Mouse (Mus musculus) layer of hippocampus, adult 11-12 months (tissue): ENCODE measurements at regions not wholly inside any gene's neighbourhood (a gene's known extent, or its start where the extent isn't known, plus 50 kb on each side); places are given as distances from the start of the nearest gene placed in this dataset.

ENCODE experiments used
- DNase-seq: peaks from one replicate; pipeline ENCODE4 v3.0.0; 2022; ENCODE audit warnings: low spot score

- no peak for DNase-seq
These were observed 192.9 kb upstream of the 4930412O13Rik start for GRCm38 (mm10) chr2:9688176-9688575.

- no peak for DNase-seq
These were observed 191.5 kb upstream of the 4930412O13Rik start for GRCm38 (mm10) chr2:9689518-9689917.

GRCm38 (mm10) chr2:9691506-9691905, 189.5 kb upstream of the 4930412O13Rik start:
- no peak for DNase-seq

- DNase-seq, result no peak
These were observed 189.1 kb upstream of the 4930412O13Rik start for GRCm38 (mm10) chr2:9691906-9692305.

GRCm38 (mm10) chr2:9693351-9693750, 187.7 kb upstream of the 4930412O13Rik start:
- DNase-seq, result no peak

- no peak for DNase-seq
These were observed 186.9 kb upstream of the 4930412O13Rik start for GRCm38 (mm10) chr2:9694178-9694577.

GRCm38 (mm10) chr2:9697591-9698345, 183.3 kb upstream of the 4930412O13Rik start:
- DNase-seq, result no peak

GRCm38 (mm10) chr2:9704266-9704665, 176.8 kb upstream of the 4930412O13Rik start:
- DNase-seq, result no peak

- no peak for DNase-seq
These were observed 171.6 kb upstream of the 4930412O13Rik start for GRCm38 (mm10) chr2:9709466-9709865.

GRCm38 (mm10) chr2:9717904-9718303, 163.1 kb upstream of the 4930412O13Rik start:
- DNase-seq, result no peak

GRCm38 (mm10) chr2:9733243-9733642, 147.8 kb upstream of the 4930412O13Rik start:
- no peak for DNase-seq

- no peak for DNase-seq
These were observed 136.9 kb upstream of the 4930412O13Rik start for GRCm38 (mm10) chr2:9744181-9744580.

GRCm38 (mm10) chr2:9749829-9750788, 130.9 kb upstream of the 4930412O13Rik start:
- DNase-seq, result peak; percentile 2

GRCm38 (mm10) chr2:9753691-9754090, 127.4 kb upstream of the 4930412O13Rik start:
- no peak for DNase-seq

- no peak for DNase-seq
These were observed 126.9 kb upstream of the 4930412O13Rik start for GRCm38 (mm10) chr2:9754153-9754552.

- no peak for DNase-seq
These were observed 123.2 kb upstream of the 4930412O13Rik start for GRCm38 (mm10) chr2:9757770-9758420.

GRCm38 (mm10) chr2:9758983-9759382, 122.1 kb upstream of the 4930412O13Rik start:
- DNase-seq, result no peak

- DNase-seq, result no peak
These were observed 121.5 kb upstream of the 4930412O13Rik start for GRCm38 (mm10) chr2:9759389-9760104.

- DNase-seq, result no peak
These were observed 100.9 kb upstream of the 4930412O13Rik start for GRCm38 (mm10) chr2:9780159-9780558.

GRCm38 (mm10) chr2:9782698-9783097, 98.4 kb upstream of the 4930412O13Rik start:
- DNase-seq, result no peak

- no peak for DNase-seq
These were observed 89.1 kb upstream of the 4930412O13Rik start for GRCm38 (mm10) chr2:9791970-9792369.

- DNase-seq, result no peak
These were observed 88.7 kb upstream of the 4930412O13Rik start for GRCm38 (mm10) chr2:9792381-9792780.
